Mouse (Mus musculus) forelimb bud, embryonic 11.5 days (tissue): ENCODE data around the gene Sppl2b.
A peak's percentile ranks its signal among the peaks of the same experiment; 100 is the strongest.
"Not testable (repeated sequence)": the region's sequence is repeated elsewhere in the genome, so short reads cannot be mapped to it uniquely, and the experiment has no call there.

Source experiments
- DNase-seq: peaks from one replicate; pipeline ENCODE4 v3.0.0-alpha.2; 2012; ENCODE audit warnings: low read depth, low spot score

Sppl2b gene

GRCm38 (mm10) chr10:80823847-80824643 lies 31.0 kb upstream of the Sppl2b start:
- DNase-seq, result no peak

- no peak for DNase-seq
These were observed 30.2 kb upstream of the Sppl2b start for GRCm38 (mm10) chr10:80824827-80825226.

GRCm38 (mm10) chr10:80826151-80827062 lies 28.7 kb upstream of the Sppl2b start, which contains the start of gene Oaz1:
Gene Oaz1, plus strand, starts transcription at chr10:80826656.
- peak; percentile 100 for DNase-seq

GRCm38 (mm10) chr10:80827063-80827869 lies 27.8 kb upstream of the Sppl2b start:
- DNase-seq, result no peak

- no peak for DNase-seq
These were observed 27.1 kb upstream of the Sppl2b start for GRCm38 (mm10) chr10:80827870-80828420.

- DNase-seq, result not testable (repeated sequence)
These were observed 26.5 kb upstream of the Sppl2b start for GRCm38 (mm10) chr10:80828587-80828986.

- DNase-seq, result no peak
These were observed 25.5 kb upstream of the Sppl2b start for GRCm38 (mm10) chr10:80829359-80830278.

GRCm38 (mm10) chr10:80831136-80831535 lies 23.9 kb upstream of the Sppl2b start:
- peak; percentile 72 for DNase-seq

GRCm38 (mm10) chr10:80832818-80833217 lies 22.3 kb upstream of the Sppl2b start:
- DNase-seq, result no peak

GRCm38 (mm10) chr10:80835617-80836016 lies 19.5 kb upstream of the Sppl2b start:
- DNase-seq, result no peak

- DNase-seq, result no peak
These were observed 18.1 kb upstream of the Sppl2b start for GRCm38 (mm10) chr10:80836949-80837379.

- no peak for DNase-seq
These were observed 17.2 kb upstream of the Sppl2b start for GRCm38 (mm10) chr10:80837827-80838226.

GRCm38 (mm10) chr10:80838346-80838912 lies 16.6 kb upstream of the Sppl2b start:
- no peak for DNase-seq

- no peak for DNase-seq
These were observed 15.2 kb upstream of the Sppl2b start for GRCm38 (mm10) chr10:80839848-80840247.

- no peak for DNase-seq
These were observed 13.4 kb upstream of the Sppl2b start for GRCm38 (mm10) chr10:80841685-80842084.

- DNase-seq, result no peak
These were observed 12.7 kb upstream of the Sppl2b start for GRCm38 (mm10) chr10:80842334-80842733.

- DNase-seq, result no peak
These were observed 11.8 kb upstream of the Sppl2b start for GRCm38 (mm10) chr10:80843087-80843930.

- no peak for DNase-seq
These were observed 11.0 kb upstream of the Sppl2b start, which contains the start of gene Lingo3 for GRCm38 (mm10) chr10:80843931-80844547. Gene Lingo3, minus strand, starts transcription at chr10:80844039.
